Mouse (Mus musculus): ENCODE measurements around the gene Rfng. TPM values are rescaled to one million over a fixed set of nuclear protein-coding genes. Genes with fewer than 3 reads are reported as not detected.
A peak's percentile ranks its signal among the peaks of the same experiment; 100 is the strongest.

The Rfng gene
- polyA plus RNA-seq, 1 experiment from 2014 or later, result 6.3 TPM

GRCm38 (mm10) chr11:120761811-120762671, 22.0 kb downstream of the Rfng start:
- ATAC-seq, result no peak
- no peak for DNase-seq
- 65% methylated on average over 14 of the region's 14 CpGs for WGBS (ENCODE audit: insufficient replicate concordance)
- H3K9ac ChIP-seq (replicated peaks), result no peak overlapping the region
- 0 out of 2 replicates have a peak, but pooled peaks cover 4% of the 10 kb centered on the region for H3K27me3 ChIP-seq (ENCODE audit: insufficient read depth, low read length)
- H3K4me1 ChIP-seq (ENCODE audit: insufficient read depth), result no peaks in the 10 kb centered on the region
- H3K9me3 ChIP-seq (ENCODE audit: low read length), result peaks cover 15% of the 10 kb centered on the region
- H3K4me2 ChIP-seq (ENCODE audit: low read depth, low read length), result no peak overlapping the region
- no peaks in the 10 kb centered on the region for H3K36me3 ChIP-seq (replicated peaks; ENCODE audit: insufficient read depth, low read length)
- H3K4me3 ChIP-seq (ENCODE audit: low read depth, low read length), result no peak overlapping the region
- no peak overlapping the region for H3K27ac ChIP-seq (ENCODE audit: low read depth)
- no peak for TF ChIP-seq CTCF (IDR thresholded peaks at IDR 0.05; ENCODE audit: low read depth)
- no peak for TF ChIP-seq EP300 (IDR thresholded peaks at IDR 0.05; ENCODE audit: low read depth)

- 81% methylated on average over 9 of the region's 9 CpGs for WGBS (ENCODE audit: insufficient replicate concordance)
- H3K4me1 ChIP-seq (ENCODE audit: insufficient read depth), result no peaks in the 10 kb centered on the region
- H3K27me3 ChIP-seq (ENCODE audit: insufficient read depth, low read length), result 0 out of 2 replicates have a peak, but pooled peaks cover 4% of the 10 kb centered on the region
- H3K4me2 ChIP-seq (ENCODE audit: low read depth, low read length), result no peak overlapping the region
- H3K36me3 ChIP-seq (replicated peaks; ENCODE audit: insufficient read depth, low read length), result no peaks in the 10 kb centered on the region
- no peak for DNase-seq
- no peak for ATAC-seq
- H3K4me3 ChIP-seq (ENCODE audit: low read depth, low read length), result no peak overlapping the region
- H3K9ac ChIP-seq (replicated peaks), result no peak overlapping the region
- peaks cover 15% of the 10 kb centered on the region for H3K9me3 ChIP-seq (ENCODE audit: low read length)
- TF ChIP-seq CTCF (IDR thresholded peaks at IDR 0.05; ENCODE audit: low read depth), result no peak
- TF ChIP-seq EP300 (IDR thresholded peaks at IDR 0.05; ENCODE audit: low read depth), result no peak
- no peak overlapping the region for H3K27ac ChIP-seq (ENCODE audit: low read depth)
Observed at GRCm38 (mm10) chr11:120760236-120760635, 23.8 kb downstream of the Rfng start.

DNA sequence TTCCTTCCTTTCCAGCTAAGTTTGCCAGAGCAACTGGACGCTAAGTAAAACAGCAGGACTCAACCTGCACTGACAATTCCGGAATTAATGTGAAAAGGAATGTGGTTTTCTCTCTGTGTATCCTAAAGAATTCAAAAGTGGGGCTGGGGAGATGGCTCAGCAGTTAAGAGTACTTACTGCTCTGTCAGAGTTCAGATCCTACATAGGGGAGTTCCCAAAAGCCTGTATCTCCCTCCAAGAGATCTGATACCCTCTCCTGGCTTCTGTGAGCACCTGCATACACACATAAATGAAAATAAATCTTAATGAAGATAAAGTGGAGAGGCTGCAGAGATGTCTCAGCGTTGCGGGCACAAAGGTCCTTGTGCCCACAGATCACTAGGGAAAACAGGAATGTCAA, 32.4 kb downstream of the Rfng start:
- H3K4me2 ChIP-seq (ENCODE audit: low read depth, low read length), result no peak overlapping the region
- no peak overlapping the region for H3K9ac ChIP-seq (replicated peaks)
- no peaks in the 10 kb centered on the region for H3K27me3 ChIP-seq (ENCODE audit: insufficient read depth, low read length)
- H3K4me1 ChIP-seq (ENCODE audit: insufficient read depth), result no peaks in the 10 kb centered on the region
- 72% methylated on average over 4 of the region's 4 CpGs for WGBS (ENCODE audit: insufficient replicate concordance)
- no peaks in the 10 kb centered on the region for H3K9me3 ChIP-seq (ENCODE audit: low read length)
- H3K4me3 ChIP-seq (ENCODE audit: low read depth, low read length), result no peak overlapping the region
- TF ChIP-seq EP300 (IDR thresholded peaks at IDR 0.05; ENCODE audit: low read depth) (no peak), CTCF (IDR thresholded peaks at IDR 0.05; ENCODE audit: low read depth) (no peak)
- no peak overlapping the region for H3K27ac ChIP-seq (ENCODE audit: low read depth)
- H3K36me3 ChIP-seq (replicated peaks; ENCODE audit: insufficient read depth, low read length), result no peaks in the 10 kb centered on the region
- DNase-seq (no peak), ATAC-seq (no peak)

GRCm38 (mm10) chr11:120749430-120749829, 34.6 kb downstream of the Rfng start:
- no peaks in the 10 kb centered on the region for H3K27me3 ChIP-seq (ENCODE audit: insufficient read depth, low read length)
- no peaks in the 10 kb centered on the region for H3K9me3 ChIP-seq (ENCODE audit: low read length)
- H3K9ac ChIP-seq (replicated peaks), result no peak overlapping the region
- H3K4me1 ChIP-seq (ENCODE audit: insufficient read depth), result no peaks in the 10 kb centered on the region
- H3K4me3 ChIP-seq (ENCODE audit: low read depth, low read length), result no peak overlapping the region
- no peaks in the 10 kb centered on the region for H3K36me3 ChIP-seq (replicated peaks; ENCODE audit: insufficient read depth, low read length)
- DNase-seq (peak; percentile 45), ATAC-seq (no peak)
- H3K4me2 ChIP-seq (ENCODE audit: low read depth, low read length), result no peak overlapping the region
- no peak overlapping the region for H3K27ac ChIP-seq (ENCODE audit: low read depth)
- 50% methylated on average over 8 of the region's 8 CpGs for WGBS (ENCODE audit: insufficient replicate concordance)
- TF ChIP-seq EP300 (IDR thresholded peaks at IDR 0.05; ENCODE audit: low read depth), result no peak
- peak; percentile 70 for TF ChIP-seq CTCF (IDR thresholded peaks at IDR 0.05; ENCODE audit: low read depth)

DNA sequence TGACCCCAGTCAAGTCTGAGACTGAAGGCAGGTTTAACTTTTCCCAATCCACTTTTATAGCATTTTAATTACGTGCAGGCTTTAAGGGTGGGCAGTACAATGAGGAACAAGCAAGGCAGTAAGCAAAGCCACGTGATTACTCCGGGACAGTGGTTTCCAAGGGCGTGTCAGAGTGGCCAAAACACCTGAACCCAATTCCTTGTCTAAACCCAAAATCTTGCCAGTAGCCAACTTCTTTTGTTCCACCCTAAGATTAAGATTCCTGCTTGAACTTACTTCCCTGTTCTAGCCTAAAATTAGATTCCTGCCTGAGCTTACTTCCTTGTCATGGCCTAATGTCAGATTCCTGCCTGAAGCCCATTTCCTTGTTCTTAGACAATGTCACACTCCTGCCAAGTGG, 36.0 kb downstream of the Rfng start:
- WGBS (ENCODE audit: insufficient replicate concordance), result 54% methylated on average over 4 of the region's 4 CpGs
- Histone ChIP-seq H3K4me1 (ENCODE audit: insufficient read depth) (no peaks in the 10 kb centered on the region), H3K4me2 (ENCODE audit: low read depth, low read length) (no peak overlapping the region), H3K9me3 (ENCODE audit: low read length) (no peaks in the 10 kb centered on the region), H3K36me3 (replicated peaks; ENCODE audit: insufficient read depth, low read length) (no peaks in the 10 kb centered on the region), H3K4me3 (ENCODE audit: low read depth, low read length) (no peak overlapping the region), H3K9ac (replicated peaks) (no peak overlapping the region), H3K27ac (ENCODE audit: low read depth) (no peak overlapping the region), H3K27me3 (ENCODE audit: insufficient read depth, low read length) (no peaks in the 10 kb centered on the region)
- no peak for ATAC-seq
- no peak for DNase-seq
- TF ChIP-seq EP300 (IDR thresholded peaks at IDR 0.05; ENCODE audit: low read depth), result no peak
- TF ChIP-seq CTCF (IDR thresholded peaks at IDR 0.05; ENCODE audit: low read depth), result no peak

DNA sequence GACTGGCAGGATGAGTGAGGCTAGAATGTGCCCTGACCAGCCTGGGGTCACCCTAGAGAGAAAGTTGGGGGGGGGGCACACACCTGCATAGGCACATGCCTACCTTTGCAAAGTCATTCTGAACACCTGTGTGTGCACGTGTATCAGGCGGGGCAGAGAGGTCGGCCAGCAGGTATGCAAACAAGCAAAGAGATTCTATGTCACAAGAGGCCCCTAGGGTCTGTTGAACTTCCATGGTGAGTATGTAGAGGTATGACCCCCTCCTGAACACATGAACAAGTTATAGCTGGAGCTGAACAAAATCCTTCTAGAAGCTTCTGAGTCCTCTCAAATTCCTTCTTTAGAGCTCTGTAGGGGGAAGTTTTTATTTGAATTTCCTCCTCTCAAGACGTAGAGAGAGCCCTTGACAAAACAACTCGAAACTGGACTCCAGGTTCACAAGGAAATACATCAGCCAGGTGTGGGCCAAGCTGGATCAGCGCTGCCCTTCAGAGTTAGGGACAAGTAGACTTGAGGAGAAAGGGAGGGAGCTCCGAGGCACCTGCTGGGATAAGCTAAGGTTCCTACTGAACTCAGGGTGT, 39.8 kb downstream of the Rfng start:
- Histone ChIP-seq H3K27ac (ENCODE audit: low read depth) (no peak overlapping the region), H3K9ac (replicated peaks) (no peak overlapping the region), H3K4me1 (ENCODE audit: insufficient read depth) (no peaks in the 10 kb centered on the region), H3K36me3 (replicated peaks; ENCODE audit: insufficient read depth, low read length) (no peaks in the 10 kb centered on the region), H3K9me3 (ENCODE audit: low read length) (no peaks in the 10 kb centered on the region), H3K4me2 (ENCODE audit: low read depth, low read length) (no peak overlapping the region), H3K27me3 (ENCODE audit: insufficient read depth, low read length) (no peaks in the 10 kb centered on the region), H3K4me3 (ENCODE audit: low read depth, low read length) (no peak overlapping the region)
- TF ChIP-seq CTCF (IDR thresholded peaks at IDR 0.05; ENCODE audit: low read depth) (no peak), EP300 (IDR thresholded peaks at IDR 0.05; ENCODE audit: low read depth) (no peak)
- no peak for DNase-seq
- 66% methylated on average over 7 of the region's 7 CpGs for WGBS (ENCODE audit: insufficient replicate concordance)
- ATAC-seq, result no peak

All from liver, postnatal 0 days (tissue).